Mouse (Mus musculus) liver, embryonic 18 days (tissue): ENCODE results near the gene Cmtm8. TPM values are rescaled to one million over a fixed set of nuclear protein-coding genes. Genes with fewer than 3 reads are reported as not detected.

ENCODE experiments used
- polyA plus RNA-seq: library from polyadenylated mRNA; depleted of rRNA; stranded (reverse); fragments of >200 nt; gene quantifications from 2 replicates; pipeline ENCODE4 v1.2.3, GENCODE M21; 2012; rRNA removed

Cmtm8 gene
- 61.0 and 62.6 TPM in 2 replicates for polyA plus RNA-seq

GRCm38 (mm10) chr9:114844017-114844662 is at the start of gene Cmtm8:
Gene Cmtm8 (minus strand): TSS chr9:114844156.

GRCm38 (mm10) chr9:114781526-114782212 is 62.3 kb downstream of the Cmtm8 start, which contains the start of gene Cmtm7:
Gene Cmtm7 (minus strand): TSS chr9:114781856.

Other genes starting within 250 kb of the Cmtm8 start
- 18.3 and 19.5 TPM in 2 replicates for gene Cnot10, start 204.0 kb downstream of the Cmtm8 start, polyA plus RNA-seq
- gene Dync1li1, start 155.4 kb downstream of the Cmtm8 start, polyA plus RNA-seq = 9.3 and 9.4 TPM in 2 replicates
- 22.0 and 23.0 TPM in 2 replicates for gene Cmtm6, start 113.0 kb downstream of the Cmtm8 start, polyA plus RNA-seq
- 54.8 and 57.0 TPM in 2 replicates for gene Cmtm7, start 62.3 kb downstream of the Cmtm8 start, polyA plus RNA-seq
- gene Gpd1l, start 89.8 kb upstream of the Cmtm8 start, polyA plus RNA-seq = 7.7 and 8.3 TPM in 2 replicates
- 0.26 and 0.41 TPM in 2 replicates for gene Osbpl10, start 134.4 kb upstream of the Cmtm8 start, polyA plus RNA-seq
- gene Rps27rt, start 138.6 kb upstream of the Cmtm8 start, polyA plus RNA-seq = 35.3 and 45.8 TPM in 2 replicates